Comparison of ENCODE assay signal across 29 mouse cellular contexts in the genomic region with DNA sequence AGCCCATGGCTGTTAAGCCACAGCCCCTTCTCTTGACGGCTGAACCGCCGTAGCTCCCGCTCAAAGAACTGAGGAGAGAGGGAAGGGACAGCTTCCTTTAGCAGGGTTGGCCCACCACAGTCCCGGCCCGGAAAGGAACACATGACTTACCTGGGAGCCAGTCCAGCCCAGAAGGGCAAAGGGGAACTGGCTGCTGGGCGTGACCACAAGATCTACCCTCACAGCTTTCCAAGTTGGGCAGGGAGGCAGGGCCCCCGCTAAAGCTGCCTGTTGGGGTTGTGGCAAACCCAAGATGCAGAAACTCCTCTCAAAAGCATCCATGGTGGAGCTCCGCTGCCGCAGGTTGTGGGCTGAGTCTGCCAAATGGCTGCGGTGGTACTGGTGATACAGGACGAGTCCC. TPM values are rescaled to one million over a fixed set of nuclear protein-coding genes. Genes with fewer than 3 reads are reported as not detected.
A peak's percentile ranks its signal among the peaks of the same experiment; 100 is the strongest.
DNase-seq lines count a peak whose midpoint lies in the region; ATAC-seq lines count a peak whose summit lies in the region.
"Had no signal": no experiment of that assay in that cellular context is flagged by ENCODE, and none has a peak within 500 bp of the region (broad histone marks: within the 10 kb centered on the region; RNA-seq: fewer than 3 reads in every experiment).

No protein-coding gene starts in this region.

- no peak overlapping the region for H3K4me3 ChIP-seq in heart, embryonic 15.5 days
- no peak overlapping the region for H3K4me3 ChIP-seq in heart, embryonic 10.5 days
- H3K4me3 ChIP-seq: erythroblast, embryonic 14.5 days; hindbrain, embryonic 10.5 days; hindbrain, embryonic 15.5 days; kidney, embryonic 15.5 days; left cerebral cortex, adult 2 months; liver, embryonic 13.5 days; midbrain, embryonic 13.5 days; neural tube, embryonic 13.5 days had no signal

- no peaks in the 10 kb centered on the region for H3K9me3 ChIP-seq in heart, embryonic 15.5 days (replicated peaks)
- H3K9me3 ChIP-seq in heart, embryonic 10.5 days: no peaks in the 10 kb centered on the region
- H3K9me3 ChIP-seq: hindbrain, embryonic 10.5 days; hindbrain, embryonic 15.5 days; kidney, embryonic 15.5 days; liver, embryonic 13.5 days; midbrain, embryonic 13.5 days; neural tube, embryonic 13.5 days had no signal

- H3K9ac ChIP-seq in heart, embryonic 15.5 days: no peak overlapping the region
- H3K9ac ChIP-seq: hindbrain, embryonic 15.5 days; kidney, embryonic 15.5 days; liver, embryonic 13.5 days; midbrain, embryonic 13.5 days; neural tube, embryonic 13.5 days had no signal

- no peak for DNase-seq in heart, embryonic 10.5 days (ENCODE audit: low spot score)
- peak; percentile 8 to 10 for DNase-seq in B cell, adult 2 months
- DNase-seq in layer of hippocampus, postnatal 10 days (ENCODE audit: low spot score in 2 of 2): no peak
- no peak for DNase-seq in kidney, adult 11 months
- DNase-seq: adrenal gland, postnatal 25 days; cerebellum, adult 18-20 months; cerebellum, postnatal 10 days; gastrocnemius, postnatal 25 days; kidney, adult 18-20 months; liver, embryonic 13.5 days; lung, adult 18-20 months; lung, postnatal 36 days; retina, postnatal 1 day; right cerebral cortex, postnatal 25 days; thymus, adult 2 months; thymus, postnatal 36 days had no signal

- peaks cover 22% of the 10 kb centered on the region; the same call in 1 of the 2 replicates for H3K36me3 ChIP-seq in heart, embryonic 15.5 days
- peaks cover 64% of the 10 kb centered on the region for H3K36me3 ChIP-seq in heart, embryonic 10.5 days

- H3K27me3 ChIP-seq in heart, embryonic 15.5 days: no peaks in the 10 kb centered on the region
- no peaks in the 10 kb centered on the region for H3K27me3 ChIP-seq in heart, embryonic 10.5 days (ENCODE audit: insufficient read depth, poor library complexity, severe bottlenecking)
- H3K27me3 ChIP-seq: hindbrain, embryonic 15.5 days; kidney, embryonic 15.5 days; liver, embryonic 13.5 days; midbrain, embryonic 13.5 days; neural tube, embryonic 13.5 days had no signal

- H3K4me2 ChIP-seq in heart, embryonic 15.5 days: no peak overlapping the region
- H3K4me2 ChIP-seq: hindbrain, embryonic 15.5 days; kidney, embryonic 15.5 days; liver, embryonic 13.5 days; midbrain, embryonic 13.5 days; neural tube, embryonic 13.5 days had no signal

- WGBS in heart, embryonic 15.5 days: 86% methylated on average over 12 of the region's 12 CpGs
- 92% methylated on average over 12 of the region's 12 CpGs for WGBS in heart, embryonic 10.5 days

- H3K4me1 ChIP-seq in heart, embryonic 15.5 days (replicated peaks): peaks cover 16% of the 10 kb centered on the region
- H3K4me1 ChIP-seq in heart, embryonic 10.5 days: peaks cover 16% of the 10 kb centered on the region
- H3K4me1 ChIP-seq: hindbrain, embryonic 10.5 days; hindbrain, embryonic 15.5 days; kidney, embryonic 15.5 days; midbrain, embryonic 13.5 days; neural tube, embryonic 13.5 days had no signal

- 0 out of 2 replicates have a peak overlapping the region, but pooled peaks have one; percentile 2 for H3K27ac ChIP-seq in heart, embryonic 15.5 days
- no peak overlapping the region for H3K27ac ChIP-seq in heart, embryonic 10.5 days
- H3K27ac ChIP-seq: hindbrain, embryonic 10.5 days; hindbrain, embryonic 15.5 days; kidney, embryonic 15.5 days; left cerebral cortex, adult 2 months; liver, embryonic 13.5 days; midbrain, embryonic 13.5 days; neural tube, embryonic 13.5 days had no signal

- ATAC-seq in heart, embryonic 15.5 days (replicated peaks; ENCODE audit: insufficient number of reproducible peaks, insufficient read depth, low FRiP score, low read depth): no peak
- peak; percentile 71 for ATAC-seq in common myeloid progenitor, adult 5-6 weeks (replicated peaks; ENCODE audit: low read depth, poor library complexity, severe bottlenecking)
- 0 out of 2 replicates have a peak, but pooled peaks have one; percentile 18 for ATAC-seq in neutrophil, adult 5-6 weeks (ENCODE audit: extremely low read depth, insufficient number of reproducible peaks, low FRiP score, poor library complexity, severe bottlenecking)
- ATAC-seq: CD4-positive, CD25-positive, alpha-beta regulatory T cell, adult 4 months; inflammation-experienced regulatory T-cells, adult 6 months; midbrain, embryonic 13.5 days had no signal

RNA-seq across cellular contexts. Expression of a gene that starts 8.5 kb away (rescaled TPM):
- 6.0 and 7.6 TPM in 2 replicates for polyA plus RNA-seq in heart, embryonic 15.5 days (2015; fragmentation: Nextera tagmentation; extraction: Ambion mirVana)
- polyA plus RNA-seq in heart, embryonic 10.5 days (2016; fragmentation: Nextera tagmentation; extraction: Ambion mirVana): 8.9 and 11.1 TPM in 2 replicates
- 0.97 and 2.6 TPM in 2 replicates for total RNA-seq in common myeloid progenitor, adult 5-6 weeks (2017)
- total RNA-seq in neutrophil, adult 5-6 weeks (2017): 23.3 and 26.3 TPM in 2 replicates
- total RNA-seq in layer of hippocampus, postnatal 10 days (2021): 10 to 100 TPM in 1 of 2 experiments, 1 to 10 TPM in 1; 9.4 to 13.2 TPM

RNA-seq across cellular contexts. Expression of a gene that starts 25.8 kb away (rescaled TPM):
- 876 and 993 TPM in 2 replicates for polyA plus RNA-seq in heart, embryonic 15.5 days (2015; fragmentation: Nextera tagmentation; extraction: Ambion mirVana)
- polyA plus RNA-seq in heart, embryonic 10.5 days (2016; fragmentation: Nextera tagmentation; extraction: Ambion mirVana): 479 and 714 TPM in 2 replicates
- total RNA-seq in common myeloid progenitor, adult 5-6 weeks (2017): not detected in 2 replicates
- 1.3 TPM in 1 of 2 replicates, not detected in the other for total RNA-seq in neutrophil, adult 5-6 weeks (2017)
- 1 to 10 TPM; 7.0 to 7.4 TPM for total RNA-seq in layer of hippocampus, postnatal 10 days (2021)
- total RNA-seq: adrenal gland, postnatal 25 days had no signal
- polyA plus RNA-seq: erythroblast, embryonic 14.5 days had no signal

RNA-seq across cellular contexts. Expression of a gene that starts 32.4 kb away (rescaled TPM):
- 31.7 and 43.7 TPM in 2 replicates for polyA plus RNA-seq in heart, embryonic 15.5 days (2015; fragmentation: Nextera tagmentation; extraction: Ambion mirVana)
- polyA plus RNA-seq in heart, embryonic 10.5 days (2016; fragmentation: Nextera tagmentation; extraction: Ambion mirVana): 22.4 and 25.7 TPM in 2 replicates
- not detected in 2 replicates for total RNA-seq in common myeloid progenitor, adult 5-6 weeks (2017)
- total RNA-seq in neutrophil, adult 5-6 weeks (2017): not detected in 2 replicates
- 10 to 100 TPM; 13.0 to 16.0 TPM for total RNA-seq in layer of hippocampus, postnatal 10 days (2021)
- total RNA-seq: megakaryocyte-erythroid progenitor cell, adult 5-6 weeks had no signal

RNA-seq across cellular contexts. Expression of a gene that starts 41.0 kb away (rescaled TPM):
- polyA plus RNA-seq in heart, embryonic 15.5 days (2015; fragmentation: Nextera tagmentation; extraction: Ambion mirVana): 64.4 and 82.3 TPM in 2 replicates
- 101 and 114 TPM in 2 replicates for polyA plus RNA-seq in heart, embryonic 10.5 days (2016; fragmentation: Nextera tagmentation; extraction: Ambion mirVana)
- 72.8 and 77.1 TPM in 2 replicates for total RNA-seq in common myeloid progenitor, adult 5-6 weeks (2017)
- 166 and 167 TPM in 2 replicates for total RNA-seq in neutrophil, adult 5-6 weeks (2017)
- 10 to 100 TPM; 98.0 to 98.1 TPM for total RNA-seq in layer of hippocampus, postnatal 10 days (2021)

RNA-seq across cellular contexts. Expression of a gene that starts 48.8 kb away (rescaled TPM):
- polyA plus RNA-seq in heart, embryonic 15.5 days (2015; fragmentation: Nextera tagmentation; extraction: Ambion mirVana): 96.4 and 112 TPM in 2 replicates
- 140 and 162 TPM in 2 replicates for polyA plus RNA-seq in heart, embryonic 10.5 days (2016; fragmentation: Nextera tagmentation; extraction: Ambion mirVana)
- total RNA-seq in common myeloid progenitor, adult 5-6 weeks (2017): 49.9 and 61.2 TPM in 2 replicates
- total RNA-seq in neutrophil, adult 5-6 weeks (2017): 6.3 and 9.8 TPM in 2 replicates
- 10 to 100 TPM; 21.5 to 32.3 TPM for total RNA-seq in layer of hippocampus, postnatal 10 days (2021)

Comparison
In these comparisons a context has a peak if more than half of its experiments do, and no peak if none do; other contexts are left out.
1. DNase-seq: peak in B cell, adult 2 months (2 of 2); none in heart, embryonic 10.5 days (single experiment), layer of hippocampus, postnatal 10 days (0 of 2) and kidney, adult 11 months (single experiment).
2. RNA of a gene that starts 32.4 kb away (total RNA-seq): 13.0 to 16.0 TPM in layer of hippocampus, postnatal 10 days; not detected in common myeloid progenitor, adult 5-6 weeks and not detected in neutrophil, adult 5-6 weeks; every median in the first group is over 10 times any median in the second.